24 mouse cellular contexts compared by ENCODE assay signal in genomic region chr7:142646676-142647075, GRCm38 (mm10). TPM values are rescaled to one million over a fixed set of nuclear protein-coding genes. Genes with fewer than 3 reads are reported as not detected.
DNase-seq lines count a peak whose midpoint lies in the region; ATAC-seq and TF ChIP-seq lines count a peak whose summit lies in the region.
"Had no signal": no experiment of that assay in that cellular context is flagged by ENCODE, and none has a peak within 500 bp of the region (broad histone marks: within the 10 kb centered on the region; RNA-seq: fewer than 3 reads in every experiment).

No protein-coding gene starts in this region.

- ATAC-seq in hindbrain, embryonic 13.5 days (ENCODE audit: low FRiP score) = no peak
- ATAC-seq in hindbrain, embryonic 11.5 days (ENCODE audit: low FRiP score) = no peak
- ATAC-seq in embryonic facial prominence, embryonic 11.5 days (replicated peaks; ENCODE audit: insufficient number of reproducible peaks, low FRiP score, low TSS enrichment, low read depth) = no peak
- ATAC-seq in stomach, postnatal 0 days (ENCODE audit: low FRiP score, low TSS enrichment) = 0 out of 2 replicates have a peak, but pooled peaks have one; percentile 55
- ATAC-seq: forebrain, embryonic 16.5 days; intestine, embryonic 16.5 days had no signal

- no peak for DNase-seq in hindbrain, embryonic 11.5 days (ENCODE audit: low spot score)
- no peak for DNase-seq in embryonic facial prominence, embryonic 11.5 days (ENCODE audit: low spot score)
- peak; percentile 49 for DNase-seq in limb, embryonic 10.5 days (ENCODE audit: low spot score)
- DNase-seq in stomach, postnatal 0 days (ENCODE audit: low spot score) = no peak
- no peak for DNase-seq in left cerebral cortex, adult 11 months (ENCODE audit: low spot score)
- no peak for DNase-seq in frontal cortex, adult 2 months (ENCODE audit: extremely low spot score in 1 of 2, low spot score in 1 of 2)
- DNase-seq: adrenal gland, adult 2 months; cerebellum, adult 11 months; cerebellum, postnatal 25 days; lung, embryonic 14.5 days; lung, postnatal 4 days; thymus, adult 2 months had no signal

- H3K4me3 ChIP-seq in hindbrain, embryonic 13.5 days = no peak overlapping the region
- no peak overlapping the region for H3K4me3 ChIP-seq in hindbrain, embryonic 11.5 days (ENCODE audit: low read depth, low read length)
- H3K4me3 ChIP-seq in embryonic facial prominence, embryonic 11.5 days (ENCODE audit: low read depth, low read length) = no peak overlapping the region
- H3K4me3 ChIP-seq in limb, embryonic 10.5 days = peak overlapping the region; percentile 0; the same call in 1 of the 2 replicates
- H3K4me3 ChIP-seq in stomach, postnatal 0 days (ENCODE audit: low read depth, low read length) = no peak overlapping the region
- H3K4me3 ChIP-seq: hindbrain, embryonic 15.5 days; layer of hippocampus, adult 2 months; limb, embryonic 13.5 days; midbrain, embryonic 12.5 days; myocyte; neural tube, embryonic 15.5 days had no signal

- peaks cover 25% of the 10 kb centered on the region for H3K27me3 ChIP-seq in hindbrain, embryonic 13.5 days
- no peaks in the 10 kb centered on the region for H3K27me3 ChIP-seq in hindbrain, embryonic 11.5 days (ENCODE audit: control insufficient read depth, insufficient read depth, low read length)
- no peaks in the 10 kb centered on the region for H3K27me3 ChIP-seq in embryonic facial prominence, embryonic 11.5 days (ENCODE audit: control insufficient read depth, insufficient read depth, low read length)
- H3K27me3 ChIP-seq in limb, embryonic 10.5 days (ENCODE audit: low read depth, poor library complexity, severe bottlenecking) = peaks cover 11% of the 10 kb centered on the region; the same call in 1 of the 2 replicates
- H3K27me3 ChIP-seq in stomach, postnatal 0 days (ENCODE audit: control insufficient read depth, insufficient read depth, low read length) = no peaks in the 10 kb centered on the region

- TF ChIP-seq EP300 in stomach, postnatal 0 days (optimal IDR thresholded peaks at IDR 0.05) = no peak

- H3K4me2 ChIP-seq in hindbrain, embryonic 13.5 days = no peak overlapping the region
- no peak overlapping the region for H3K4me2 ChIP-seq in hindbrain, embryonic 11.5 days (replicated peaks; ENCODE audit: low read depth, low read length)
- no peak overlapping the region; the same call in 1 of the 2 replicates for H3K4me2 ChIP-seq in embryonic facial prominence, embryonic 11.5 days (ENCODE audit: low read depth, low read length)
- no peak overlapping the region for H3K4me2 ChIP-seq in stomach, postnatal 0 days (replicated peaks; ENCODE audit: low read depth)
- H3K4me2 ChIP-seq: hindbrain, embryonic 15.5 days; limb, embryonic 13.5 days; lung, embryonic 14.5 days; midbrain, embryonic 12.5 days; neural tube, embryonic 15.5 days had no signal

- H3K9me3 ChIP-seq in hindbrain, embryonic 13.5 days = no peaks in the 10 kb centered on the region
- no peaks in the 10 kb centered on the region for H3K9me3 ChIP-seq in hindbrain, embryonic 11.5 days (ENCODE audit: control insufficient read depth, low read length)
- H3K9me3 ChIP-seq in embryonic facial prominence, embryonic 11.5 days (replicated peaks; ENCODE audit: control insufficient read depth, low read length) = no peaks in the 10 kb centered on the region
- H3K9me3 ChIP-seq in limb, embryonic 10.5 days (replicated peaks) = no peaks in the 10 kb centered on the region
- no peaks in the 10 kb centered on the region for H3K9me3 ChIP-seq in stomach, postnatal 0 days (ENCODE audit: control insufficient read depth, low read length)
- H3K9me3 ChIP-seq: hindbrain, embryonic 15.5 days; midbrain, embryonic 12.5 days; neural tube, embryonic 15.5 days had no signal

- 36% methylated on average over 6 of the region's 6 CpGs for WGBS in hindbrain, embryonic 13.5 days
- WGBS in hindbrain, embryonic 11.5 days = 33% methylated on average over 6 of the region's 6 CpGs
- WGBS in embryonic facial prominence, embryonic 11.5 days = 23% methylated on average over 6 of the region's 6 CpGs
- WGBS in limb, embryonic 10.5 days = 29% methylated on average over 6 of the region's 6 CpGs
- 43% methylated on average over 6 of the region's 6 CpGs for WGBS in stomach, postnatal 0 days

- no peaks in the 10 kb centered on the region for H3K36me3 ChIP-seq in hindbrain, embryonic 13.5 days
- H3K36me3 ChIP-seq in hindbrain, embryonic 11.5 days (ENCODE audit: control insufficient read depth, insufficient read depth, low read length) = no peaks in the 10 kb centered on the region
- no peaks in the 10 kb centered on the region for H3K36me3 ChIP-seq in embryonic facial prominence, embryonic 11.5 days (replicated peaks; ENCODE audit: control insufficient read depth, insufficient read depth, low read depth, low read length)
- H3K36me3 ChIP-seq in limb, embryonic 10.5 days = peaks cover 10% of the 10 kb centered on the region
- no peaks in the 10 kb centered on the region for H3K36me3 ChIP-seq in stomach, postnatal 0 days (ENCODE audit: control insufficient read depth, insufficient read depth, low read length)
- H3K36me3 ChIP-seq: hindbrain, embryonic 15.5 days; midbrain, embryonic 12.5 days; neural tube, embryonic 15.5 days had no signal

- peak overlapping the region; percentile 39; the same call in 1 of the 2 replicates for H3K9ac ChIP-seq in hindbrain, embryonic 13.5 days
- H3K9ac ChIP-seq in hindbrain, embryonic 11.5 days (ENCODE audit: low read depth, low read length) = no peak overlapping the region
- H3K9ac ChIP-seq in embryonic facial prominence, embryonic 11.5 days (replicated peaks; ENCODE audit: low read length) = 0 out of 2 replicates have a peak overlapping the region, but pooled peaks have one; percentile 10
- no peak overlapping the region for H3K9ac ChIP-seq in stomach, postnatal 0 days (ENCODE audit: low read length)
- H3K9ac ChIP-seq: hindbrain, embryonic 15.5 days; limb, embryonic 13.5 days; lung, embryonic 14.5 days; midbrain, embryonic 12.5 days; neural tube, embryonic 15.5 days had no signal

- no peaks in the 10 kb centered on the region for H3K4me1 ChIP-seq in hindbrain, embryonic 13.5 days (replicated peaks)
- no peaks in the 10 kb centered on the region for H3K4me1 ChIP-seq in hindbrain, embryonic 11.5 days (replicated peaks; ENCODE audit: control insufficient read depth, insufficient read depth, low read length)
- H3K4me1 ChIP-seq in embryonic facial prominence, embryonic 11.5 days (ENCODE audit: control insufficient read depth, insufficient read depth, low read length) = no peaks in the 10 kb centered on the region; the same call in 1 of the 2 replicates
- peaks cover 27% of the 10 kb centered on the region for H3K4me1 ChIP-seq in limb, embryonic 10.5 days
- H3K4me1 ChIP-seq in stomach, postnatal 0 days (replicated peaks; ENCODE audit: control insufficient read depth, insufficient read depth) = no peaks in the 10 kb centered on the region
- H3K4me1 ChIP-seq: hindbrain, embryonic 15.5 days; midbrain, embryonic 12.5 days; neural tube, embryonic 15.5 days had no signal

- TF ChIP-seq CTCF in stomach, postnatal 0 days (IDR thresholded peaks at IDR 0.05; ENCODE audit: low read depth) = no peak

- H3K27ac ChIP-seq in hindbrain, embryonic 13.5 days = no peak overlapping the region
- no peak overlapping the region for H3K27ac ChIP-seq in hindbrain, embryonic 11.5 days (ENCODE audit: low read depth, low read length)
- no peak overlapping the region for H3K27ac ChIP-seq in embryonic facial prominence, embryonic 11.5 days (replicated peaks; ENCODE audit: low read depth, low read length)
- H3K27ac ChIP-seq in limb, embryonic 10.5 days = peak overlapping the region; percentile 75
- no peak overlapping the region for H3K27ac ChIP-seq in stomach, postnatal 0 days (replicated peaks)
- H3K27ac ChIP-seq: hindbrain, embryonic 15.5 days; layer of hippocampus, adult 2 months; limb, embryonic 13.5 days; midbrain, embryonic 12.5 days; neural tube, embryonic 15.5 days had no signal

RNA-seq across cellular contexts. Expression of gene Igf2, which starts 19.9 kb away (rescaled TPM):
- polyA plus RNA-seq in hindbrain, embryonic 13.5 days (2015; fragmentation: Nextera tagmentation; extraction: Ambion mirVana) = 179 and 205 TPM in 2 replicates
- 189 and 268 TPM in 2 replicates for polyA plus RNA-seq in hindbrain, embryonic 11.5 days (2014; fragmentation: Nextera tagmentation; extraction: Ambion mirVana)
- polyA plus RNA-seq in embryonic facial prominence, embryonic 11.5 days (2014; fragmentation: Nextera tagmentation; extraction: Ambion mirVana) = 313 and 355 TPM in 2 replicates
- polyA plus RNA-seq in limb, embryonic 10.5 days (2016; fragmentation: Nextera tagmentation; extraction: Ambion mirVana) = 769 and 872 TPM in 2 replicates
- polyA plus RNA-seq in stomach, postnatal 0 days (2015; fragmentation: Nextera tagmentation; extraction: Ambion mirVana) = 287 and 390 TPM in 2 replicates
- 60.6 and 81.1 TPM in 2 replicates for polyA plus RNA-seq in frontal cortex, adult 2 months (2012; rRNA removed)

RNA-seq across cellular contexts. Expression of gene Gm49394, which starts 23.1 kb away (rescaled TPM):
- polyA plus RNA-seq in hindbrain, embryonic 13.5 days (2015; fragmentation: Nextera tagmentation; extraction: Ambion mirVana) = not detected in 2 replicates
- not detected in 2 replicates for polyA plus RNA-seq in hindbrain, embryonic 11.5 days (2014; fragmentation: Nextera tagmentation; extraction: Ambion mirVana)
- 0.08 TPM in 1 of 2 replicates, not detected in the other for polyA plus RNA-seq in embryonic facial prominence, embryonic 11.5 days (2014; fragmentation: Nextera tagmentation; extraction: Ambion mirVana)
- polyA plus RNA-seq in limb, embryonic 10.5 days (2016; fragmentation: Nextera tagmentation; extraction: Ambion mirVana) = 0.09 and 0.11 TPM in 2 replicates
- not detected in 2 replicates for polyA plus RNA-seq in stomach, postnatal 0 days (2015; fragmentation: Nextera tagmentation; extraction: Ambion mirVana)
- 0.10 and 0.27 TPM in 2 replicates for polyA plus RNA-seq in frontal cortex, adult 2 months (2012; rRNA removed)
- polyA plus RNA-seq: adrenal gland, adult 2 months; forebrain, embryonic 16.5 days; gonadal fat pad, adult 2 months; heart, postnatal 0 days; hindbrain, embryonic 15.5 days; lung, embryonic 14.5 days; midbrain, embryonic 12.5 days; neural tube, embryonic 15.5 days; urinary bladder, adult 2 months had no signal

Comparison
In these comparisons a context has a peak if more than half of its experiments do, and no peak if none do; other contexts are left out.
1. H3K9ac ChIP-seq: peak in hindbrain, embryonic 13.5 days (single experiment) and embryonic facial prominence, embryonic 11.5 days (single experiment); none in hindbrain, embryonic 11.5 days (single experiment) and stomach, postnatal 0 days (single experiment).